Mouse (Mus musculus): ENCODE data around the gene Adora1.

- no peak for TF ChIP-seq CTCF (IDR thresholded peaks at IDR 0.05; ENCODE audit: low read depth, low read length)
- no peak for TF ChIP-seq POLR2A (IDR thresholded peaks at IDR 0.05; ENCODE audit: borderline replicate concordance, low read depth, low read length)
Measured at GRCm38 (mm10) chr1:134167416-134168305, 67.6 kb downstream of the Adora1 start.

All from bone marrow macrophage, adult 2 months (primary cell).